Mouse (Mus musculus) skeletal muscle tissue, adult 2 months (tissue): Measurements from ENCODE around the gene Hdgfl3.
A peak's percentile ranks its signal among the peaks of the same experiment; 100 is the strongest.
"Not testable (repeated sequence)": the region's sequence is repeated elsewhere in the genome, so short reads cannot be mapped to it uniquely, and the experiment has no call there.

ENCODE experiments used
- DNase-seq: peaks from one replicate; pipeline ENCODE4 v3.0.0-alpha.2; 2012; ENCODE audit warnings: low read depth, low spot score

The Hdgfl3 gene

GRCm38 (mm10) chr7:81854568-81855307 is 79.5 kb downstream of the Hdgfl3 start:
- DNase-seq = no peak

- no peak for DNase-seq
Measured at GRCm38 (mm10) chr7:81851706-81852105, 82.6 kb downstream of the Hdgfl3 start.

- DNase-seq = no peak
Measured at GRCm38 (mm10) chr7:81850171-81850570, 84.1 kb downstream of the Hdgfl3 start.

DNA sequence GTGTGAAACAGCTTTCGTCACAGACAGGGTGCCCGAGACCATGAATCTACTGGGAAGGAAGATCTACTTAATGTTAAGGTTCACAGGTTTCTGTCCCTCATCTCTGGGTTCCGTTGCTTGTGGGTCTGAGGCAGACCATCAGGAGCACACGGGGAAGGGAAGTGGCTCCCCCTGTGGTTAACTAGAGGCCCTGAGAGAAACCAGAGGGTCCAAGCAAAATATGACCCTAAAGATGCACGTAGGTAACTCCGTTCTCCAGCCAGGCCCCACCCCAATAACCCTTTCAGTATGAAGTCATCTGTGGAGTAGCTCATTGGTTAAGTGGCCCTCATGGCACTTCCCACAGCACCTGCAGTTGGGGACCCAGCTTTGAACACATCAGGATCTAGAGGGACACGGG is 84.6 kb downstream of the Hdgfl3 start:
- no peak for DNase-seq

GRCm38 (mm10) chr7:81849214-81849613 is 85.1 kb downstream of the Hdgfl3 start:
- DNase-seq = no peak

DNA sequence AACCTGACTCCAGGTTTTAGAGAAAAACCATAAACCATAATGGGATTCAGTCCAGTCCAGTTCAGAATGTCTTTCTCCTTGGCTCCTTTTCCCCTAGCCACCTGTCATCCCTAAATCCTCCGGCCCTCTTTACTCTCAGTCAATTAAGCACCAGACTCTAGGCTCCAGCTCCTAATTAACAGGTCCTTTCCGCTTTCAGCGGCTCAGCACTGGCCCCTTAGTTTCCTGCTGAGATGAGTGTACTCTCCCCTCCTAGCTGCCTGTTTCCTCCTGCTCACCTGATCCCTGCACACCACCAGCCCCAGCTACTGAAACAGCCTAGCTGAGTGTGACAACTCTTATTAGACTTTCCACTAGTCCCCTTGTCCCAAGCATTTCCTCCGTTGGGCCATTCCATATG is 86.5 kb downstream of the Hdgfl3 start:
- DNase-seq = no peak

DNA sequence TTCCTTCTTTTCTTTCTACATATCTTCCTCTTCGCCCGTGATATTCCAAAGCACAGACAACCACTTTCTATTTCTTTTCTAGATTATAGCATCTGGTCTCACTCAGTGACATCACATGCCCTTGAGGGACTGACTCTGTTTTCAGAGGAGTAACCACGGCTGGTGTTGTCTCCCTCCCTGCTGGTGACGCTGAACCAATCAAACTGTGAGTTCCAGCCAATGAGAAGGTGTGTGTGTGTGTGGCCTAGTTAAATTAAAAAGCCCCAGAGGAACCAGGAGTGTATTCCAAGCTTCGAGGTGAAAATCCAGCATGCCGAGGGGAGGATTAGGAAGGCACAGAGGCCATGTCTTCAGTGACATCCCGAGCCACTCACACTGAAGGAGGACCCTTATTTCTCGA is 87.3 kb downstream of the Hdgfl3 start:
- no peak for DNase-seq

- DNase-seq = no peak
Measured at GRCm38 (mm10) chr7:81846008-81846407, 88.3 kb downstream of the Hdgfl3 start.

DNA sequence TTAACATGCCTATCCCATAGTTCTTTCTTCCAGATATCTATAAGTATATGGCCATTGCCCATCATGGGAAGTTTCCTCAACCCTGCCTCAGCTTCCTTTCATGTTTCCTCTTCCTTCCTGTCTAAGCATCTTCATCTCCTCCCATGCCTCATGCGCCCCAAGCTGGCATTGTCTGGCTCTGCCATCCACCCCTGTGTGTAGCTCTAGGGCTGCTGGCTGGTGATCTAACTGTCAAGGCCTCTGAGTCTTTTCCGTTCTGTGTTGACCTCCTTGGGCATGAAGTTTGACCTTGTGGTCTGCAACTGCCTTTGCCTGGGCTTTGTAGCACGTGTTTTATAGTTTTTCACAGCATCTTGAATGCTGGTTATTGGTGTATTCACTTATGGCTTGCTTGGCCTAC is 89.0 kb downstream of the Hdgfl3 start:
- DNase-seq = no peak

- no peak for DNase-seq
Measured at GRCm38 (mm10) chr7:81844801-81845200, 89.5 kb downstream of the Hdgfl3 start.

DNA sequence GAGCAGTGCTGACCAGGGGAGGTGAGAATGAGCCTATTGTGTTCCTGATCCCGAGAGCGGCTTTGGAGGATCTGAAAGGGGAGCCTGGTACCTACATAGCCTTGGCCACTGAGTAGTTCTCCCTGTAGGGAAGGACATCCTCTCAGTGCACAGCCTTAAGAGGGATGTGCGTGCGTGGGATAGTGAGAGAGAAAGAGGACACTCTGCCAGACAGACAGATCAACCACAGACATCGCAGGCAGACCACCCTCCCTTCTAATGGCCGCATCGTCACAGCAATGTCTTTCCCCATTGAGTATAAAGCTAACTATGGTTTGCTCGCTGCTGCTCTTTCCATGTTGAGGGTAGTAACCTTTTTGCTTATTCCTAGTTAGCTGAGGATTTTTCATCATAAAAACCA is 90.4 kb downstream of the Hdgfl3 start:
- DNase-seq = no peak

GRCm38 (mm10) chr7:81842998-81843397 is 91.3 kb downstream of the Hdgfl3 start:
- no peak for DNase-seq

GRCm38 (mm10) chr7:81842141-81842540 is 92.1 kb downstream of the Hdgfl3 start:
- DNase-seq = no peak

DNA sequence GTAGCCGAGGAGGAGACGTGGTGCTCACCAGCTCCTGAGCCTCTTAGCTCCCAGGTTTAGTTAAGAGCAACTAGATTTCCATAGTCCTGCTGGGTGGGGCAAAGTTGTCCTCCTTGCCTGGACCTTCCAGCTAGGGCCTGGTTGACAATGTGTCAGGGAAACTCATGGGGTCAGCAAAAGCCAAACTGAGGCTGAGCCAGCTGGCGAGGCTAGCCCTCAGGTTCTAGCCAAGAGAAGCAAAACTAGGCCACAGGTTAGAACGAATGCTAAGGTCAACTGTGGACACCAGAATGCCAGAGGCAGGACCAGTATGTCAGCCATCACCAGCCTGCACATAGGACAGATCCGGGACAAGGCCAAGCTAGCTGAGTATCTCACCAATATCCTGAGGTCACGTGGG is 92.8 kb downstream of the Hdgfl3 start:
- DNase-seq = peak; percentile 67

- DNase-seq = peak; percentile 76
Measured at GRCm38 (mm10) chr7:81840661-81841181, 93.6 kb downstream of the Hdgfl3 start.

DNA sequence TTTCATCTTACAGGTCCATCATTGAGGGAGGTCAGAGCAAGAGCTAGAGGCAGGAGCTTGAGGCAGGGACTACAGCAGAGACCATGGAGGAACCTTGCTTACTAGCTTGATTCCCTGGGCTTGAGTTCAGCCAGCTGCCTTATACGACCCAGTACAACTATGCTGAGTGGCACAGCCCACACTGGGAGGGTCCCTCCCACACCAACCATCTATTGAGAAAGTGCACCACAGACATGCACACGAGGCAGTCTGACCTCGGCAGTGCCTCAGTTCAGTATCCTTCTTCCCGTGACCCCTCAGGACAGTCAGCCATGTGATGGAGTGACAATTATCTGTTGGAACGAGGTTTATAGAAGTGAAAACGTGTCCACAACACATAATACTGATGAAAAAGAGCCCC is 94.5 kb downstream of the Hdgfl3 start:
- no peak for DNase-seq

- not testable (repeated sequence) for DNase-seq
Measured at GRCm38 (mm10) chr7:81837771-81838170, 96.5 kb downstream of the Hdgfl3 start.

GRCm38 (mm10) chr7:81835430-81835829 is 98.8 kb downstream of the Hdgfl3 start:
- no peak for DNase-seq

GRCm38 (mm10) chr7:81834847-81835246 is 99.4 kb downstream of the Hdgfl3 start:
- no peak for DNase-seq
